Mouse (Mus musculus) stomach, embryonic 15.5 days (tissue): ENCODE measurements at regions not wholly inside any gene's neighbourhood (a gene's known extent, or its start where the extent isn't known, plus 50 kb on each side); places are given as distances from the start of the nearest gene placed in this dataset.

Experiments
- ATAC-seq: fragments of 200-750 bp; cut with Nextera tagmentation; 2 replicates; pipeline ENCODE4 v1.8.0; 2017; ENCODE audit warnings: low read depth, moderate number of reproducible peaks, moderate TSS enrichment; ENCODE audit not compliant: insufficient read depth, low FRiP score
- H3K27ac ChIP-seq: fragments of 300-500 bp; sonication (generic); 2 replicates; pipeline ENCODE4 v1.5.1; 2015; ENCODE audit warnings: mild to moderate bottlenecking, inconsistent platforms
- H3K27me3 ChIP-seq: fragments of 300-500 bp; sonication (generic); replicated peaks from 2 replicates; pipeline ENCODE4 v1.6.1; 2015; ENCODE audit warnings: inconsistent platforms
- H3K36me3 ChIP-seq: fragments of 300-500 bp; sonication (generic); 2 replicates; pipeline ENCODE4 v1.6.1; 2015; ENCODE audit warnings: inconsistent platforms
- H3K4me1 ChIP-seq: fragments of 300-500 bp; sonication (generic); 2 replicates; pipeline ENCODE4 v1.6.1; 2015; ENCODE audit warnings: inconsistent platforms
- H3K4me2 ChIP-seq: fragments of 300-500 bp; sonication (generic); 2 replicates; pipeline ENCODE4 v1.6.1; 2015; ENCODE audit warnings: mild to moderate bottlenecking, inconsistent platforms
- H3K4me3 ChIP-seq: fragments of 300-500 bp; sonication (generic); replicated peaks from 2 replicates; pipeline ENCODE4 v1.5.1; 2015; ENCODE audit warnings: inconsistent platforms
- H3K9ac ChIP-seq: fragments of 300-500 bp; sonication (generic); 2 replicates; pipeline ENCODE4 v1.6.1; 2015; ENCODE audit warnings: inconsistent platforms
- H3K9me3 ChIP-seq: fragments of 300-500 bp; sonication (generic); 2 replicates; pipeline ENCODE4 v1.6.1; 2016; ENCODE audit warnings: inconsistent platforms
- WGBS: fragments of 180-500 bp; shearing (Covaris S2); methylation state at CpG from one replicate; pipeline ENCODE4 v1.1.7; 2015; 5-methylcytosine and 5-hydroxymethylcytosine counted together

- 0 out of 2 replicates have a peak overlapping the region, but pooled peaks have one; percentile 5 for H3K4me3 ChIP-seq
- no peak overlapping the region for H3K9ac ChIP-seq
- no peaks in the 10 kb centered on the region for H3K36me3 ChIP-seq
- no peak for ATAC-seq
- H3K9me3 ChIP-seq, result no peaks in the 10 kb centered on the region
- H3K27ac ChIP-seq, result no peak overlapping the region
- WGBS, result 66% methylated on average over 5 of the region's 5 CpGs
- no peaks in the 10 kb centered on the region for H3K4me1 ChIP-seq
- no peaks in the 10 kb centered on the region for H3K27me3 ChIP-seq
- peak overlapping the region; percentile 13; the same call in 1 of the 2 replicates for H3K4me2 ChIP-seq
Observed at GRCm38 (mm10) chr5:105976076-105976475, 99.7 kb downstream of the Zfp326 start.

GRCm38 (mm10) chr5:105975275-105976011 lies 99.1 kb downstream of the Zfp326 start:
- Histone ChIP-seq H3K4me1 (no peaks in the 10 kb centered on the region), H3K4me3 (0 out of 2 replicates have a peak overlapping the region, but pooled peaks have one; percentile 5), H3K27me3 (no peaks in the 10 kb centered on the region), H3K4me2 (peak overlapping the region; percentile 13; the same call in 1 of the 2 replicates), H3K36me3 (no peaks in the 10 kb centered on the region), H3K9ac (no peak overlapping the region), H3K27ac (no peak overlapping the region), H3K9me3 (no peaks in the 10 kb centered on the region)
- 48% methylated on average over 21 of the region's 21 CpGs for WGBS
- no peak for ATAC-seq

- Histone ChIP-seq H3K4me1 (no peaks in the 10 kb centered on the region), H3K36me3 (no peaks in the 10 kb centered on the region), H3K27ac (no peak overlapping the region), H3K27me3 (no peaks in the 10 kb centered on the region), H3K9ac (no peak overlapping the region), H3K4me2 (no peak overlapping the region), H3K4me3 (no peak overlapping the region), H3K9me3 (no peaks in the 10 kb centered on the region)
- WGBS, result 66% methylated on average over 18 of the region's 18 CpGs
- no peak for ATAC-seq
Observed at GRCm38 (mm10) chr5:105974576-105975177, 98.3 kb downstream of the Zfp326 start.
